Mouse (Mus musculus) T-helper 1 cell (primary cell): ENCODE data around the gene Mmp21.

Experiments
- in situ Hi-C: fragments of 300-600 bp; cut with MboI, MseI; formaldehyde crosslinking; loops from one replicate; pipeline ENCODE4 v1.15.1; 2025; ENCODE audit warnings: high pct_unique_total_duplicates

Gene Mmp21

GRCm38 (mm10) chr7:133669071-133669470 is 10.8 kb downstream of the Mmp21 start:
- in situ Hi-C loops: no loop called here

GRCm38 (mm10) chr7:133662467-133662866 is 17.4 kb downstream of the Mmp21 start:
- in situ Hi-C loops: no loop called here

- in situ Hi-C loops: no loop called here
Measured at GRCm38 (mm10) chr7:133645716-133646115, 34.1 kb downstream of the Mmp21 start.

- in situ Hi-C loops: loop anchor here (10.0 kb wide), 1 partner anchor 1304 kb away; no protein-coding TSS in a partner anchor
Measured at GRCm38 (mm10) chr7:133638821-133639220, 41.0 kb downstream of the Mmp21 start.

- in situ Hi-C loops: loop anchor here (10.0 kb wide), 1 partner anchor 1304 kb away; no protein-coding TSS in a partner anchor
Measured at GRCm38 (mm10) chr7:133638306-133638705, 41.6 kb downstream of the Mmp21 start.

GRCm38 (mm10) chr7:133637361-133638305 is 42.2 kb downstream of the Mmp21 start, which contains the start of gene Edrf1:
Gene Edrf1, plus strand, starts transcription at chr7:133637543.
- in situ Hi-C loops: loop anchor here (10.0 kb wide), 1 partner anchor 1303 kb away; no protein-coding TSS in a partner anchor

- in situ Hi-C loops: loop anchor here (10.0 kb wide), 1 partner anchor 1302 kb away; no protein-coding TSS in a partner anchor
Measured at GRCm38 (mm10) chr7:133636738-133637352, 43.0 kb downstream of the Mmp21 start.

- in situ Hi-C loops: loop anchor here (5.0 to 10.0 kb wide), 2 partner anchors 508 to 1300 kb away; no protein-coding TSS in a partner anchor
Measured at GRCm38 (mm10) chr7:133634932-133635650, 44.8 kb downstream of the Mmp21 start.

GRCm38 (mm10) chr7:133632476-133632875 is 47.4 kb downstream of the Mmp21 start:
- in situ Hi-C loops: loop anchor here (5.0 to 10.0 kb wide), 2 partner anchors 505 to 1298 kb away; no protein-coding TSS in a partner anchor

- in situ Hi-C loops: loop anchor here (5.0 to 10.0 kb wide), 2 partner anchors 504 to 1296 kb away; no protein-coding TSS in a partner anchor
Measured at GRCm38 (mm10) chr7:133630821-133631220, 49.0 kb downstream of the Mmp21 start.

GRCm38 (mm10) chr7:133627184-133627936 is 52.5 kb downstream of the Mmp21 start:
- in situ Hi-C loops: no loop called here
